Mouse (Mus musculus): ENCODE measurements around the gene 1700067K01Rik. TPM values are rescaled to one million over a fixed set of nuclear protein-coding genes. Genes with fewer than 3 reads are reported as not detected.

1700067K01Rik gene
- polyA plus RNA-seq, 1 experiment from 2014 or later = 0.69 TPM

GRCm38 (mm10) chr8:83997511-83998141 lies 3.7 kb upstream of the 1700067K01Rik start, which contains the start of gene Samd1:
Gene Samd1, plus strand, starts transcription at chr8:83997672.
- no peaks in the 10 kb centered on the region for H3K27me3 ChIP-seq (ENCODE audit: control insufficient read depth, insufficient read depth, low read length)
- H3K4me3 ChIP-seq (ENCODE audit: control insufficient read depth in 1 of 2, insufficient read depth in 1 of 2, low read depth in 1 of 2, low read length in 2 of 2) = peak within 1 kb of the TSS; percentile 85 to 86
- H3K36me3 ChIP-seq (ENCODE audit: control insufficient read depth, insufficient read depth, low read length) = peaks cover 57% of the 10 kb centered on the region
- peak within 1 kb of the TSS; percentile 91 for H3K9ac ChIP-seq (ENCODE audit: low read length)
- peak within 1 kb of the TSS; percentile 92 to 95 for H3K27ac ChIP-seq (replicated peaks in 1 of 2; ENCODE audit: control insufficient read depth in 1 of 2, insufficient read depth in 1 of 2, low read depth in 2 of 2, low read length in 2 of 2)
- WGBS = under 1% methylated on average over 72 of the region's 112 CpGs
- no peak for ATAC-seq (ENCODE audit: insufficient number of reproducible peaks, insufficient read depth, low FRiP score, low read depth)
- peaks cover 15 to 19% of the 10 kb centered on the region in 2 experiments for H3K4me1 ChIP-seq (ENCODE audit: control insufficient read depth in 2 of 2, insufficient read depth in 2 of 2, low read length in 2 of 2)
- peak within 1 kb of the TSS; percentile 94 for H3K4me2 ChIP-seq (ENCODE audit: low read length)
- H3K9me3 ChIP-seq (ENCODE audit: control insufficient read depth, low read length) = no peaks in the 10 kb centered on the region

GRCm38 (mm10) chr8:83998231-83999056 lies 2.9 kb upstream of the 1700067K01Rik start:
- H3K27ac ChIP-seq (replicated peaks in 1 of 2; ENCODE audit: control insufficient read depth in 1 of 2, insufficient read depth in 1 of 2, low read depth in 2 of 2, low read length in 2 of 2) = peak overlapping the region; percentile 6 to 95; a peak in 3 of 4 replicates
- H3K36me3 ChIP-seq (ENCODE audit: control insufficient read depth, insufficient read depth, low read length) = peaks cover 57% of the 10 kb centered on the region
- no peaks in the 10 kb centered on the region for H3K27me3 ChIP-seq (ENCODE audit: control insufficient read depth, insufficient read depth, low read length)
- peak overlapping the region; percentile 94 for H3K4me2 ChIP-seq (ENCODE audit: low read length)
- no peaks in the 10 kb centered on the region for H3K9me3 ChIP-seq (ENCODE audit: control insufficient read depth, low read length)
- peak overlapping the region; percentile 52 to 82 for H3K4me3 ChIP-seq (ENCODE audit: control insufficient read depth in 1 of 2, insufficient read depth in 1 of 2, low read depth in 1 of 2, low read length in 2 of 2)
- H3K9ac ChIP-seq (ENCODE audit: low read length) = peak overlapping the region; percentile 91
- 2% methylated on average over 62 of the region's 92 CpGs for WGBS
- no peak for ATAC-seq (ENCODE audit: insufficient number of reproducible peaks, insufficient read depth, low FRiP score, low read depth)
- peaks cover 15 to 19% of the 10 kb centered on the region in 2 experiments for H3K4me1 ChIP-seq (ENCODE audit: control insufficient read depth in 2 of 2, insufficient read depth in 2 of 2, low read length in 2 of 2)

- peak overlapping the region; percentile 94 for H3K4me2 ChIP-seq (ENCODE audit: low read length)
- WGBS = 66% methylated on average over 16 of the region's 16 CpGs
- H3K27me3 ChIP-seq (ENCODE audit: control insufficient read depth, insufficient read depth, low read length) = no peaks in the 10 kb centered on the region
- peak overlapping the region; percentile 52 to 82 for H3K4me3 ChIP-seq (ENCODE audit: control insufficient read depth in 1 of 2, insufficient read depth in 1 of 2, low read depth in 1 of 2, low read length in 2 of 2)
- H3K27ac ChIP-seq (replicated peaks in 1 of 2; ENCODE audit: control insufficient read depth in 1 of 2, insufficient read depth in 1 of 2, low read depth in 2 of 2, low read length in 2 of 2) = no peak overlapping the region
- ATAC-seq (ENCODE audit: insufficient number of reproducible peaks, insufficient read depth, low FRiP score, low read depth) = no peak
- H3K36me3 ChIP-seq (ENCODE audit: control insufficient read depth, insufficient read depth, low read length) = peaks cover 50% of the 10 kb centered on the region
- no peaks in the 10 kb centered on the region for H3K9me3 ChIP-seq (ENCODE audit: control insufficient read depth, low read length)
- peak overlapping the region; percentile 91 for H3K9ac ChIP-seq (ENCODE audit: low read length)
- H3K4me1 ChIP-seq (ENCODE audit: control insufficient read depth in 2 of 2, insufficient read depth in 2 of 2, low read length in 2 of 2) = peaks cover 18 to 25% of the 10 kb centered on the region in 2 experiments
Observed at GRCm38 (mm10) chr8:83999057-83999705, 2.1 kb upstream of the 1700067K01Rik start.

GRCm38 (mm10) chr8:83999825-84000224 lies 1.5 kb upstream of the 1700067K01Rik start:
- no peak overlapping the region for H3K9ac ChIP-seq (ENCODE audit: low read length)
- H3K4me2 ChIP-seq (ENCODE audit: low read length) = no peak overlapping the region; the same call in 1 of the 2 replicates
- no peaks in the 10 kb centered on the region for H3K9me3 ChIP-seq (ENCODE audit: control insufficient read depth, low read length)
- 100% methylated on average over 2 of the region's 2 CpGs for WGBS
- ATAC-seq (ENCODE audit: insufficient number of reproducible peaks, insufficient read depth, low FRiP score, low read depth) = no peak
- no peak overlapping the region for H3K4me3 ChIP-seq (ENCODE audit: control insufficient read depth in 1 of 2, insufficient read depth in 1 of 2, low read depth in 1 of 2, low read length in 2 of 2)
- no peaks in the 10 kb centered on the region for H3K27me3 ChIP-seq (ENCODE audit: control insufficient read depth, insufficient read depth, low read length)
- H3K27ac ChIP-seq (replicated peaks in 1 of 2; ENCODE audit: control insufficient read depth in 1 of 2, insufficient read depth in 1 of 2, low read depth in 2 of 2, low read length in 2 of 2) = no peak overlapping the region
- peaks cover 18 to 27% of the 10 kb centered on the region in 2 experiments for H3K4me1 ChIP-seq (ENCODE audit: control insufficient read depth in 2 of 2, insufficient read depth in 2 of 2, low read length in 2 of 2)
- H3K36me3 ChIP-seq (ENCODE audit: control insufficient read depth, insufficient read depth, low read length) = peaks cover 44% of the 10 kb centered on the region

- Histone ChIP-seq H3K4me3 (ENCODE audit: control insufficient read depth in 1 of 2, insufficient read depth in 1 of 2, low read depth in 1 of 2, low read length in 2 of 2) (no peak overlapping the region), H3K36me3 (ENCODE audit: control insufficient read depth, insufficient read depth, low read length) (peaks cover 35% of the 10 kb centered on the region), H3K27ac (replicated peaks in 1 of 2; ENCODE audit: control insufficient read depth in 1 of 2, insufficient read depth in 1 of 2, low read depth in 2 of 2, low read length in 2 of 2) (no peak overlapping the region), H3K4me1 (ENCODE audit: control insufficient read depth in 2 of 2, insufficient read depth in 2 of 2, low read length in 2 of 2) (peaks cover 14 to 23% of the 10 kb centered on the region in 2 experiments), H3K4me2 (ENCODE audit: low read length) (no peak overlapping the region), H3K9me3 (ENCODE audit: control insufficient read depth, low read length) (no peaks in the 10 kb centered on the region), H3K27me3 (ENCODE audit: control insufficient read depth, insufficient read depth, low read length) (no peaks in the 10 kb centered on the region), H3K9ac (ENCODE audit: low read length) (no peak overlapping the region)
- no peak for ATAC-seq (ENCODE audit: insufficient number of reproducible peaks, insufficient read depth, low FRiP score, low read depth)
- 69% methylated on average over 12 of the region's 12 CpGs for WGBS
Observed at GRCm38 (mm10) chr8:84002957-84003611, 1.8 kb downstream of the 1700067K01Rik start.

- Histone ChIP-seq H3K4me3 (ENCODE audit: control insufficient read depth in 1 of 2, insufficient read depth in 1 of 2, low read depth in 1 of 2, low read length in 2 of 2) (peak overlapping the region in 1 of 2 experiments; percentile 65; a peak in 2 of 4 replicates), H3K4me1 (ENCODE audit: control insufficient read depth in 2 of 2, insufficient read depth in 2 of 2, low read length in 2 of 2) (peaks cover 13 to 22% of the 10 kb centered on the region in 2 experiments), H3K4me2 (ENCODE audit: low read length) (peak overlapping the region; percentile 88), H3K27me3 (ENCODE audit: control insufficient read depth, insufficient read depth, low read length) (no peaks in the 10 kb centered on the region), H3K9ac (ENCODE audit: low read length) (peak overlapping the region; percentile 80), H3K27ac (replicated peaks in 1 of 2; ENCODE audit: control insufficient read depth in 1 of 2, insufficient read depth in 1 of 2, low read depth in 2 of 2, low read length in 2 of 2) (no peak overlapping the region), H3K36me3 (ENCODE audit: control insufficient read depth, insufficient read depth, low read length) (peaks cover 35% of the 10 kb centered on the region), H3K9me3 (ENCODE audit: control insufficient read depth, low read length) (no peaks in the 10 kb centered on the region)
- ATAC-seq (ENCODE audit: insufficient number of reproducible peaks, insufficient read depth, low FRiP score, low read depth) = no peak
- WGBS = 76% methylated on average over 6 of the region's 6 CpGs
Observed at GRCm38 (mm10) chr8:84003612-84004246, 2.4 kb downstream of the 1700067K01Rik start.

Data from heart, embryonic 14.5 days (tissue).